Mouse (Mus musculus) embryonic facial prominence, embryonic 11.5 days (tissue): ENCODE data around the gene Adap1. TPM values are rescaled to one million over a fixed set of nuclear protein-coding genes. Genes with fewer than 3 reads are reported as not detected.

Source experiments
- ATAC-seq: fragments of 200-750 bp; cut with Nextera tagmentation; replicated peaks from 2 replicates; pipeline ENCODE4 v1.8.0; 2017; ENCODE audit warnings: low read depth; ENCODE audit not compliant: insufficient number of reproducible peaks, low FRiP score, low TSS enrichment
- DNase-seq: peaks from one replicate; pipeline ENCODE4 v3.0.0-alpha.2; 2015; ENCODE audit warnings: low spot score
- H3K27ac ChIP-seq: fragments of 300-500 bp; sonication (generic); replicated peaks from 2 replicates; pipeline ENCODE4 v1.5.1; 2014; ENCODE audit warnings: mild to moderate bottlenecking, low read depth, low read length, control low read depth
- H3K27me3 ChIP-seq: fragments of 300-500 bp; sonication (generic); 2 replicates; pipeline ENCODE4 v1.6.1; 2014; ENCODE audit warnings: mild to moderate bottlenecking, low read length, moderate library complexity, mixed read lengths; ENCODE audit not compliant: control insufficient read depth, insufficient read depth
- H3K36me3 ChIP-seq: fragments of 300-500 bp; sonication (generic); replicated peaks from 2 replicates; pipeline ENCODE4 v1.6.1; 2014; ENCODE audit warnings: low read depth, mild to moderate bottlenecking, low read length, moderate library complexity, mixed read lengths; ENCODE audit not compliant: control insufficient read depth, insufficient read depth
- H3K4me1 ChIP-seq: fragments of 300-500 bp; sonication (generic); 2 replicates; pipeline ENCODE4 v1.6.1; 2014; ENCODE audit warnings: low read length, mixed read lengths; ENCODE audit not compliant: control insufficient read depth, insufficient read depth
- H3K4me2 ChIP-seq: fragments of 300-500 bp; sonication (generic); 2 replicates; pipeline ENCODE4 v1.6.1; 2014; ENCODE audit warnings: low read depth, mild to moderate bottlenecking, control low read depth, low read length, moderate library complexity
- H3K4me3 ChIP-seq: fragments of 300-500 bp; sonication (generic); 2 replicates; pipeline ENCODE4 v1.5.1; 2014; ENCODE audit warnings: low read depth, low read length, control low read depth
- H3K9ac ChIP-seq: fragments of 300-500 bp; sonication (generic); replicated peaks from 2 replicates; pipeline ENCODE4 v1.6.1; 2014; ENCODE audit warnings: mild to moderate bottlenecking, control low read depth, low read length
- H3K9me3 ChIP-seq: fragments of 300-500 bp; sonication (generic); replicated peaks from 2 replicates; pipeline ENCODE4 v1.6.1; 2016; ENCODE audit warnings: mild to moderate bottlenecking, low read length, inconsistent platforms, mixed read lengths; ENCODE audit not compliant: control insufficient read depth
- WGBS: fragments of 180-500 bp; shearing (Covaris S2); extraction: QIAGEN DNeasy Blood & Tissue Kit; methylation state at CpG from one replicate; pipeline ENCODE4 v1.1.7; 2014; 5-methylcytosine and 5-hydroxymethylcytosine counted together
- polyA plus RNA-seq: library from polyadenylated mRNA; unstranded; fragments of >200 nt; fragmentation: Nextera tagmentation; extraction: Ambion mirVana; gene quantifications from 2 replicates; pipeline ENCODE4 v1.2.1, GENCODE M21; 2014

The Adap1 gene
- polyA plus RNA-seq, 1 experiment from 2014 or later = 1.7 TPM

- H3K36me3 ChIP-seq = no peaks in the 10 kb centered on the region
- no peak overlapping the region for H3K4me3 ChIP-seq
- no peaks in the 10 kb centered on the region for H3K4me1 ChIP-seq
- WGBS = 93% methylated on average over 10 of the region's 10 CpGs
- H3K27me3 ChIP-seq = no peaks in the 10 kb centered on the region
- no peak overlapping the region for H3K9ac ChIP-seq
- no peak overlapping the region for H3K27ac ChIP-seq
- H3K9me3 ChIP-seq = no peaks in the 10 kb centered on the region
- no peak overlapping the region for H3K4me2 ChIP-seq
- ATAC-seq = no peak
- no peak for DNase-seq
These were observed 28.3 kb downstream of the Adap1 start for GRCm38 (mm10) chr5:139297092-139297491.

- Histone ChIP-seq H3K4me2 (no peak overlapping the region), H3K27ac (no peak overlapping the region), H3K4me3 (no peak overlapping the region), H3K27me3 (no peaks in the 10 kb centered on the region), H3K9ac (no peak overlapping the region), H3K36me3 (no peaks in the 10 kb centered on the region), H3K4me1 (no peaks in the 10 kb centered on the region), H3K9me3 (no peaks in the 10 kb centered on the region)
- DNase-seq (no peak), ATAC-seq (no peak)
- WGBS = 79% methylated on average over 2 of the region's 2 CpGs
These were observed 31.3 kb downstream of the Adap1 start for GRCm38 (mm10) chr5:139294089-139294488.

- H3K27me3 ChIP-seq = no peaks in the 10 kb centered on the region
- no peak overlapping the region for H3K4me3 ChIP-seq
- no peak overlapping the region for H3K27ac ChIP-seq
- H3K4me1 ChIP-seq = no peaks in the 10 kb centered on the region
- no peaks in the 10 kb centered on the region for H3K36me3 ChIP-seq
- no peak overlapping the region for H3K4me2 ChIP-seq
- no peak for ATAC-seq
- no peak for DNase-seq
- H3K9me3 ChIP-seq = no peaks in the 10 kb centered on the region
- 73% methylated on average over 6 of the region's 6 CpGs for WGBS
- H3K9ac ChIP-seq = no peak overlapping the region
These were observed 33.4 kb downstream of the Adap1 start for GRCm38 (mm10) chr5:139291811-139292560.

GRCm38 (mm10) chr5:139290467-139291259 is 34.8 kb downstream of the Adap1 start:
- no peak for DNase-seq
- H3K4me2 ChIP-seq = no peak overlapping the region
- H3K9ac ChIP-seq = no peak overlapping the region
- no peaks in the 10 kb centered on the region for H3K9me3 ChIP-seq
- H3K4me3 ChIP-seq = no peak overlapping the region
- no peak overlapping the region for H3K27ac ChIP-seq
- H3K4me1 ChIP-seq = no peaks in the 10 kb centered on the region
- ATAC-seq = no peak
- no peaks in the 10 kb centered on the region for H3K27me3 ChIP-seq
- H3K36me3 ChIP-seq = no peaks in the 10 kb centered on the region
- 81% methylated on average over 12 of the region's 12 CpGs for WGBS

- Histone ChIP-seq H3K9me3 (no peaks in the 10 kb centered on the region), H3K27me3 (no peaks in the 10 kb centered on the region), H3K4me1 (no peaks in the 10 kb centered on the region), H3K9ac (no peak overlapping the region), H3K36me3 (no peaks in the 10 kb centered on the region), H3K4me3 (no peak overlapping the region), H3K4me2 (no peak overlapping the region), H3K27ac (no peak overlapping the region)
- no peak for ATAC-seq
- no peak for DNase-seq
- 82% methylated on average over 4 of the region's 4 CpGs for WGBS
These were observed 36.8 kb downstream of the Adap1 start for GRCm38 (mm10) chr5:139288591-139288990.

- DNase-seq (no peak), ATAC-seq (no peak)
- H3K27me3 ChIP-seq = no peaks in the 10 kb centered on the region
- no peak overlapping the region for H3K4me2 ChIP-seq
- no peaks in the 10 kb centered on the region for H3K36me3 ChIP-seq
- no peak overlapping the region for H3K9ac ChIP-seq
- no peaks in the 10 kb centered on the region for H3K4me1 ChIP-seq
- no peak overlapping the region for H3K4me3 ChIP-seq
- H3K9me3 ChIP-seq = no peaks in the 10 kb centered on the region
- WGBS = 82% methylated on average over 4 of the region's 4 CpGs
- no peak overlapping the region for H3K27ac ChIP-seq
These were observed 37.6 kb downstream of the Adap1 start for GRCm38 (mm10) chr5:139287787-139288186.

- Histone ChIP-seq H3K9me3 (no peaks in the 10 kb centered on the region), H3K27ac (no peak overlapping the region), H3K4me3 (no peak overlapping the region), H3K27me3 (no peaks in the 10 kb centered on the region), H3K36me3 (no peaks in the 10 kb centered on the region), H3K4me2 (no peak overlapping the region), H3K9ac (no peak overlapping the region), H3K4me1 (no peaks in the 10 kb centered on the region)
- 82% methylated on average over 5 of the region's 5 CpGs for WGBS
- ATAC-seq = no peak
- DNase-seq = no peak
These were observed 38.3 kb downstream of the Adap1 start for GRCm38 (mm10) chr5:139287099-139287498.
